Mouse (Mus musculus) layer of hippocampus, adult 2 months (tissue): ENCODE results near the gene Gm20532. TPM values are rescaled to one million over a fixed set of nuclear protein-coding genes. Genes with fewer than 3 reads are reported as not detected.
A peak's percentile ranks its signal among the peaks of the same experiment; 100 is the strongest.
"Not testable (repeated sequence)": the region's sequence is repeated elsewhere in the genome, so short reads cannot be mapped to it uniquely, and the experiment has no call there.

ENCODE experiments used
- DNase-seq, 2 experiments: peaks; one replicate each; pipeline ENCODE4 v3.0.0; 2022; ENCODE audit warnings: low spot score in 2 of 2
- H3K27ac ChIP-seq: fragments of 200-600 bp; 2 replicates; pipeline ENCODE4 v1.8.1; 2022
- H3K4me3 ChIP-seq: fragments of 200-600 bp; 2 replicates; pipeline ENCODE4 v1.8.1; 2022; ENCODE audit warnings: mild to moderate bottlenecking
- CTCF ChIP-seq: fragments of 200-600 bp; conservative IDR thresholded peaks from 2 replicates; pipeline ENCODE4 v1.8.1; 2022; ENCODE audit warnings: antibody characterized with exemption, mild to moderate bottlenecking, moderate library complexity
- microRNA-seq, 2 experiments: library from miRNA; unstranded; fragments of <30 nt; microRNA quantifications; one replicate each; pipeline ENCODE4 v1.2.0; 2021
- total RNA-seq, 2 experiments: library from RNA; stranded (reverse); gene quantifications; 2 replicates each; pipeline ENCODE4 v1.2.3; 2021

The Gm20532 gene
- total RNA-seq, 2 experiments from 2014 or later, result not detected

GRCm38 (mm10) chr2:26661768-26662508, 75.5 kb downstream of the Gm20532 start:
- no peak overlapping the region for H3K4me3 ChIP-seq
- H3K27ac ChIP-seq, result no peak overlapping the region
- DNase-seq, result no peak
- no peak for TF ChIP-seq CTCF

GRCm38 (mm10) chr2:26662509-26662882, 76.1 kb downstream of the Gm20532 start:
- no peak for TF ChIP-seq CTCF
- Histone ChIP-seq H3K27ac (no peak overlapping the region), H3K4me3 (no peak overlapping the region)
- no peak for DNase-seq

GRCm38 (mm10) chr2:26663112-26663511, 76.7 kb downstream of the Gm20532 start:
- H3K4me3 ChIP-seq, result no peak overlapping the region
- no peak overlapping the region for H3K27ac ChIP-seq
- TF ChIP-seq CTCF, result no peak
- DNase-seq, result no peak

- TF ChIP-seq CTCF, result peak; percentile 75
- H3K27ac ChIP-seq, H3K4me3 ChIP-seq: not testable (repeated sequence)
- DNase-seq, result peak in 1 of 2 experiments; percentile 41
Observed at GRCm38 (mm10) chr2:26663551-26663950, 77.1 kb downstream of the Gm20532 start.

- no peak for DNase-seq
- Histone ChIP-seq H3K27ac (no peak overlapping the region), H3K4me3 (no peak overlapping the region)
- TF ChIP-seq CTCF, result no peak
Observed at GRCm38 (mm10) chr2:26668746-26669145, 82.3 kb downstream of the Gm20532 start.

- no peak for DNase-seq
- no peak for TF ChIP-seq CTCF
- H3K27ac ChIP-seq, result no peak within 1 kb of the TSS
- no peak within 1 kb of the TSS for H3K4me3 ChIP-seq
Observed at GRCm38 (mm10) chr2:26671182-26671581, 84.7 kb downstream of the Gm20532 start, which contains the start of gene Lcn4. Gene Lcn4 (minus strand): TSS chr2:26671282.

Small RNAs within 50 kb of the gene (microRNA-seq; reads per million reads assigned to microRNA genes)
- gene Mir126a, result 0 to 1.6 reads per million in 2 experiments
- gene Mir126b, result 0 reads per million in 2 experiments

Other genes with a start within 250 kb of the Gm20532 start
- gene Dnlz, start 234.5 kb upstream of the Gm20532 start, total RNA-seq, result 10 to 100 TPM; 26.5 to 27.2 TPM
- 1 to 10 TPM; 1.5 to 2.1 TPM for gene Card9, start 225.7 kb upstream of the Gm20532 start, total RNA-seq
- gene Snapc4, start 206.0 kb upstream of the Gm20532 start, total RNA-seq, result 10 to 100 TPM; 72.5 to 88.9 TPM
- gene Entr1, start 197.3 kb upstream of the Gm20532 start, total RNA-seq, result 100 to 1,000 TPM; 159 to 168 TPM
- 100 to 1,000 TPM in 1 of 2 experiments, 10 to 100 TPM in 1; 89.2 to 100 TPM for gene Pmpca, start 197.3 kb upstream of the Gm20532 start, total RNA-seq
- gene Inpp5e, start 177.4 kb upstream of the Gm20532 start, total RNA-seq, result 10 to 100 TPM; 22.2 to 25.1 TPM
- gene Sec16a, start 141.4 kb upstream of the Gm20532 start, total RNA-seq, result 10 to 100 TPM; 49.3 to 51.3 TPM
- gene Notch1, start 70.0 kb upstream of the Gm20532 start, total RNA-seq, result 10 to 100 TPM; 32.7 to 35.7 TPM
- 10 to 100 TPM; 72.2 to 74.3 TPM for gene Egfl7, start 6.6 kb upstream of the Gm20532 start, total RNA-seq
- gene Agpat2, start 17.8 kb downstream of the Gm20532 start, total RNA-seq, result 1 to 10 TPM; 1.6 to 2.5 TPM
- 10 to 100 TPM; 70.3 to 72.6 TPM for gene Fam69b, start 41.8 kb downstream of the Gm20532 start, total RNA-seq
- gene Lcn4, start 84.6 kb downstream of the Gm20532 start, total RNA-seq, result not detected